Mouse (Mus musculus) left cerebral cortex, postnatal 14 days (tissue): ENCODE measurements around the gene Slc8a3. TPM values are rescaled to one million over a fixed set of nuclear protein-coding genes. Genes with fewer than 3 reads are reported as not detected.

ENCODE experiments used
- DNase-seq, 2 experiments: peaks; one replicate each; pipeline ENCODE4 v3.0.0; 2021 to 2022; ENCODE audit warnings: low spot score in 2 of 2, mixed read lengths in 1 of 2
- intact Hi-C: fragments of 180-260 bp; cut with DNase I; formaldehyde crosslinking; loops from one replicate; pipeline ENCODE4 v1.15.1; 2025
- total RNA-seq, 2 experiments: library from RNA; stranded (reverse); gene quantifications; 2 replicates each; pipeline ENCODE4 v1.2.3; 2021

The Slc8a3 gene
- total RNA-seq, 2 experiments from 2014 or later = 23.0 to 27.3 TPM

DNA sequence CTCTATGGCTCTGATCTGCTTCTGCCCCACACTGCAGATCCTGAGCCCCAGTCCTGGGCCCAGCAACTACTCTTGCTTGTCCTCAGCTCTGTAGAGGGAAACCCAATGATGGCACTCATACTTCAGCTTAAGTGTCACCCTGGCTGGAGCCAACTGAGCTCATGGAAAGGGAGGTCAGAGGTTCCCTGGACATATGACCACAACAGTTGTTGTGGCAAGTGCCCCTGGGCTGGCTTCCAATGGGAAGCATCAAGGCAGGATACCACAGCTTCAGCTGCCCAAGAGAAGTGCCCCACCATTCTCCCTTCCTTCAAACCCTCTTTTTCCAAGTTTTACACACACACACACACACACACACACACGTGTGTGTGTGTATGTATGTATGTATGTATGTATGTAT lies 88.5 kb downstream of the Slc8a3 start:
- intact Hi-C loops = no loop called here

DNA sequence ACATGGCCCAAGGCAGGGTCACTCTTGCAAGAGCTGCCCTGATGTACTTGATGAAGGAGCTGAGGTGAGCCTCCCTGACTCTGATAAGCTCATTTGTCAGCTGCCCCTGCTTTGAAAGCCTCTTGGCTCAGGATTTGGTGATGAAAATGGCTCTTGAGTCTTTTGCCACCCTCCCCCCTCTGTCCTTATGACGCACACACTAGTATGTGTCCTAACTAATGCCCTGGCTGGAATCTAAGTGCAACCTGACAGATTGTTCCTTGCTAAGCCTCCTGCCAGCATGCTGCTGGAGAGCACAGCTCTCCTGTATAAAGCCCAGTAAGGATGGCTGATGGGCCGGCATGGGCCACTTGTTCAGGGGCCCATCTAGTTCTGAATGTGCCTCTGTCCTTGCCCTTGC lies 91.3 kb downstream of the Slc8a3 start:
- intact Hi-C loops = no loop called here

More for the DNA sequence above, 88.5 kb downstream of the Slc8a3 start:
- DNase-seq = no peak

DNA sequence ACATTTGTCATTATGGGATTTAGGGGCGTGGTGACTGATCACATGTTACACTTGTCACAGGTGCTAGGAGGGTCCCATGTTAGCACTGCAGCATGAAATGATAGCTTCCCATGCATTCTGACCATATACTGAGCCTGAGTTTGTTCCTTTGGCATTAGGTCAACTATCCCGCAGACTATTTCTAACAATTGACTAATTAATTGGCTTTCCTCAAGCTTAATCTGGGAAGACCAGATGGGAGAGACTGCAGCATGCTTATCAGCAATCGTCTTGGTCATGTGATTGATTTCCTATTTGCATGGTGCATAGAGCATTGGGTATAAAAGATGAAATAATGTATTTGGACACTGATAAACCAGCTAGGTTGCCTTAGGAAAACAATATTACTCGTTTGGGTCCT lies 91.9 kb downstream of the Slc8a3 start:
- intact Hi-C loops = no loop called here
- no peak for DNase-seq

More for the DNA sequence above, 91.3 kb downstream of the Slc8a3 start:
- DNase-seq = no peak

DNA sequence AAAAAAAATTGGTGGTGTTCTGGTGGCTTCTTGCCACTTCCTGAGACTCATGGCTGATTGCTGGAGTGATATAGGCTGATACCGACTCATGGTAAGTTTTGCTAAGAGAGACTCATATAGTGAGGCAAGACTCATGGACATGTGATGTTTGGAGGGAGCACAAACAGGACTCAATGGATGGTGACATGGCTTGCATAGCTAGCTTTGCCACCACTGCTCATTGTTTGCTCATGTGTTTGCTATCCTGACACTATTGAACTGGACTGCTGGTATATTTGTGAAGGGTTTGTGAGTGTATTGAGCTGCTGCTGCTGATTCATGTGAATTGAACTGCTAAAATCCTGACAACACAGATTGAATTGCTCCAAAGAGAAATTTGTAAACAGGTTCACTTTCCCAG lies 95.8 kb downstream of the Slc8a3 start:
- no peak for DNase-seq
- intact Hi-C loops = no loop called here

DNA sequence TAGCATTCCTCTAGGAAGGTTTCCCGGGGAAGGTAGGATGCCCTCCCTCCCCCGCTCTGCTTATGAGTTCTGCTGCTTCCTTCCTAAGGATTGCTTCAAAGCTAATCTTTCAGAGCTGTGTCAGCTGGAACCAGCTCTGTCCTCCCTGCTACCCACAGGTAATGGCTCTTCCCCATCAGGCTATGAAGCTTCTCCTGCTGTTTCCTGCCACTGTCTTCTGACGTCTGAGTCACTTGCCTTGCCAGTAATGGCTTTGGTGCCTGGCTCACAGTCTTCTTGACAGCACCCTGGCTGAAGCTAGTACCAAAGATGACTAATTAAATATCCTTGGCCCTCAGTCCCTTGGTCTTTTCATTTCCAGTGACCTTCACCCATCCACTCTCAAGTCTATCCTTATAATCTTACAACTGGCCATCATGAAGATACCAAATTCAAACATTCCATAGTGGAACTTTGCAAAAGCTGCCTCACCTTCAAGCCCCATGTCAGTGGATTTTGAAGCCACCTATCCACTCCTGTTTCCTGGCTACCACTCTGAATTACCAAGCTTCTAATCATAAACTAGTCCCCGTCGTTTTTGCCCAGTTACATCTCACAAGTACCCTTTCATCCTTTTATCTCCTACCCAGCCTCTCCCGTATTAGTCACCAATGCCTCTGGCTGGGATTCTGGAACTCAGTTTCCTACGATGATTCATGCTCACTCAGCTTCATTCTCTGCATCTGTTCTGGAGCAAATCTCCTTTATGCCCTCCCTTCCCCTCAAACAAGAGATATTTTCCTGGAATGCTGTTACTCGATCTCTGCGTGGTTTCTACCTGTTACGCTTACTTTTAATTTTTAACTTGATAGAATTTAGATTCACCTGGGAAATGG lies 97.3 kb downstream of the Slc8a3 start:
- no peak for DNase-seq
- intact Hi-C loops = no loop called here

DNA sequence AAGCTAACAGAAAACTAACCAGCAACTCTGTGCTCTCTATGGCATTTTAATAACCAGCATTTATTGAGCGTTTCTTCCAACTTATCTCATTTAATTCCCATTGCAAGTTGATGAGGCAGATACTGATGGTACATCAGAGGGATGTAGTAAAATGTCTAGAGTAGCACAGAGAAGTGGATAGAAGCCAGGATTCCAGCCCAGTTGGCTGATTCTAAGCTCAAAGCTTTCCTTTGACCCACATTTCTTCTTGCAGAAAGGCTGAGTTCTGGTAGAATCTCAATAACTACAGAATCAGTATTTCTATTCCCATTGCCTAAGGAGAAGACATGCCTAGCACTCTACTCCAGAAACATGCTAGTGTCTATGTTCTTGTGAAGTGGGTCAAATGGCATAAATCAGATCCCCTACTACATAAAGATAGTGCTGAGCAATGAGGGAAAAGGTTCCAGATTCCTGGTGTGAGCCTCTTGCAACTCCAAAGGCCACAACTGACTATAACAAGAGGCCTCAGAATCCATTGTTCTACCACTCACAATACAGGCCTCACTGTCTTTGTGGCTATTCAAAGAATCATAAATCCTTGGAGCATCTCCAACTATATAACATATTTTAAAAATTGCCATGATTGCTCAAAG lies 99.1 kb downstream of the Slc8a3 start:
- no peak for DNase-seq

DNA sequence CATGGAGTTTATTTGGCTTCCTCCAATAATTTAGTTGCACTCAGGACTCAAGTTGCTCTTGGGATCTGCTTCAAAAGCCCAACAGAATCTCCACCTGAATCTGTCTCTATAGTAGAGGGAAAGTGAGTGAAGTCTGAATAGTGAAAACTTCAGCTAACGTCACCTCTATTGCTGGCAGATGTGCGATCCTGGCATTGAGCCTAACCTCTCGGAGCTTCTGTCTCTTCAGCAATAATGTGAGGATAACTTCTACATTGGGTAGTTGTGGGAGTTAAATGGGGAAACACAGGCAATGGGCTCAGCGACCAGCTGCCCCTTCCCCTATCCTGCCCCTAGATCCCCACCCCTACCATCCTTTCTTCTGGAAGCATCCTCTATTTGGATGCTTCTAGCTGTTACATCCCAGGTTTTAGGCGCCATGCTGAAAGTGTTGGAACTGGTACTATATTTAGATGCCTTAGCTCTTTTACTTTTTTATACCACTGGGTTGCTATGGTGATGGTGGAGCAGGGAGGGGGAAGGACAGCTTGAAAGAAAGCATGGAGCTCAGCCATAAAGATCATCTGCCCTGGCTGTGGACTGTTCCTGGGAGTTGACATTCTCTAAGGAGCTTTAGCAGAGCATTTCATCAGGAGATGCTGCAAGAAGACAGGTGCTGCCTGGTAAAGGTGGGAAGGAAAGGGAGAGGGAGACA lies 105.1 kb downstream of the Slc8a3 start:
- DNase-seq = peak; percentile 74 to 94
- intact Hi-C loops = loop anchor here (5.0 kb wide), 1 partner anchor 104 kb away; the partner anchor contains the start of gene Slc8a3

More for the DNA sequence above, 99.1 kb downstream of the Slc8a3 start:
- intact Hi-C loops = no loop called here

DNA sequence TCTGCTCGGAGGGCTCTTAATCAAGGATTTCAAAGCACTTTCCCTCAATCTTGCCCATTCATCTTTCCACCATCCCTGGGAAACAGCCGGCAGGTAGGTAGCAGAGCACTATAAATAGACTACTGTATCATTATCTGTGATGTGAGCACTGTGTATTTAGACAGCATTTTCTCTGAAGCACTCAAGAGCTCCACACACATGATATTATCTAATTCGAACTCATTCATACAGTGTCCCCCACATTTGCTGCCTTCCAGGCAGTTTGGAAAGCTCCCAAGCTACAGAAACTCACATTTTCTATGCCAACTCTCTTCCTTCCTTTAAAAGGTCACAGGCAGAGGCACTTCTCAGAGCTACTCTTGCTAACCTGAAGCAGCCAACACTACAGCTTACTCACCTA lies 106.4 kb downstream of the Slc8a3 start:
- intact Hi-C loops = loop anchor here (5.0 kb wide), 1 partner anchor 106 kb away; the partner anchor contains the start of gene Slc8a3
- DNase-seq = peak in 1 of 2 experiments; percentile 51

DNA sequence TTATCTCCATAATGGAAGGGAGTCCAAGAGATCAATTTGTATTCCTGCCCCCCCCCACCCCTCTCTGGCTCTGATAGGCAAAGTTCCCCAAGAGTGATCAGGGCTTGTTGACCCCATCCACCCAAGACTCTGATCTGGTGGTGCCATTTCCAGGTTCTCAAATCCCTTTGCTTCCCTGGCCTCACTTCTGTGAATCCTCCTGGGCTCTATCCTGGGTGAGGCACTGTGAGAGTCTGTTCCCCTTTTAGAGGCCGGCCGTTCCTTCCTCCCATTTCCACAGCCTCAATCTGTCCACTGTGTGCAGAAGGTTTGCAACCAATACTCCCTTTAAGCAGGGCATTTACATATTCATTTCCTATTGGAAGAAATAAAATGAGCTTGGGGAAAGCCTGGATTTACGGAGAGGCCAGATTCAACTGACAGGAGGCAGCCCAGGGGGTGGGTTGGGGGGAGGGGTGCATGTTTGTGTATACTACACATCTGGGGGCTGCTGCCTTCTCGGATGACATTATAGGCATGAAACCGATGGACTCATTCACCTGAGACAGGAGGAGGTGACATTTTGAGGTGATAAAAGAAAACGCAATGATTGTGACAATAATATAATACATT lies 106.9 kb downstream of the Slc8a3 start:
- intact Hi-C loops = loop anchor here (5.0 kb wide), 1 partner anchor 106 kb away; the partner anchor contains the start of gene Slc8a3
- DNase-seq = no peak

DNA sequence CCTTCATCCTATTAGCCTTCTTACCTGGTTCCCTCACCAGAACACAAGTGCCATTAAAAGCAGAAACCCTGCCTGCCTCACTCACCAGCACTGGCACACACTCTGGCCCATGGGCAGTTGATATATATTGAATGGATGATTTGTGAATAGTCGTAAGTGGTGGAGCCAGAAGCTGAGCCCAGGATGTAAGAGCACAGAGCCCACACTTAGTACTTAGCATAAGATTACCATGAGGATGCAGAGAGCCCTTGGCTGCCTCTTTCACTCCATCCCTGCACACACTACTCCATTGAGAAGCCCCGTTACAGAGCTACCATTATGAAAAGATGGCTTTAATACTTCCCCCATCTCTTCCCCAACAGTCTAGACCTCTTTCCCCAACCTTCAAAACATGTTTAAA lies 108.1 kb downstream of the Slc8a3 start:
- intact Hi-C loops = loop anchor here (5.0 kb wide), 1 partner anchor 107 kb away; the partner anchor contains the start of gene Slc8a3
- DNase-seq = peak in 1 of 2 experiments; percentile 20

DNA sequence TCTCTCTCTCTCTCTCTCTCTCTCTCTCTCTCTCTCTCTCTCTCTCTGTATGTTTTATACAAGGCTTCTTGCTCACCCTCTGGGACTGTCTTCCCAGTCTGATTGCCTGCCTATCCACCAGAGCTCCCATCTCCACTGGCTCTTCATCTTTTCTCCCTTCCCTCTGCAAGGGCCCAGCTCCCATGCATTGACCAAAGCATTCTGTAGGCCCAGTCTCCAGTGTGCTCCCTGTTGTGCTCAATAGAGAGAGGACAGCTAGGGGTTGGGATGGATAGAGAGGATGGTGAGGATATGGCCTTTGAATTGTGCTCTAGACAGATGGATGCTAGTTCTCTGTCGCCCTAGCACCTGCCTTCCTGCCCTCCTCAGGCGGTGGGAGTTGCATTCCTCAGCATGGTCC lies 109.7 kb downstream of the Slc8a3 start:
- intact Hi-C loops = no loop called here
- DNase-seq = no peak

DNA sequence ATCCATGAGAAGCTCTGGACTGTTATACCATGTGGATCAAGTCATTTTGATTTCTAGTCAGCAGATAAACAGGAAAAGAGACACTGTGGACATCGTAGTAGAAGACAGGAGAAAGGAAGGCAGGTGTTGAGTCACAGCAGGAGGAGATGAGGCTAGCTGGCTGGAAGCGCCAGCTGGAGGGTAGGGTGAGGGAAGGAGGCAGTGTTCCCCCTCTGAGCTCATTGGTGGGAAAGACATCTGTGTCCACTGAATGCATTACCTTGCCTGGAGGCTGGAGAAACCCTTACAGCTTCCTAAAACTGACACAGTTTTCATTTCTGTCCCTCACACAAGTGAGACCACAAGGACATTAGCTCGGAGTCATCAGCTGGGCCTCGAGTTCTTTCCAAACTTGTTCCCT lies 113.6 kb downstream of the Slc8a3 start:
- intact Hi-C loops = no loop called here
- DNase-seq = no peak

DNA sequence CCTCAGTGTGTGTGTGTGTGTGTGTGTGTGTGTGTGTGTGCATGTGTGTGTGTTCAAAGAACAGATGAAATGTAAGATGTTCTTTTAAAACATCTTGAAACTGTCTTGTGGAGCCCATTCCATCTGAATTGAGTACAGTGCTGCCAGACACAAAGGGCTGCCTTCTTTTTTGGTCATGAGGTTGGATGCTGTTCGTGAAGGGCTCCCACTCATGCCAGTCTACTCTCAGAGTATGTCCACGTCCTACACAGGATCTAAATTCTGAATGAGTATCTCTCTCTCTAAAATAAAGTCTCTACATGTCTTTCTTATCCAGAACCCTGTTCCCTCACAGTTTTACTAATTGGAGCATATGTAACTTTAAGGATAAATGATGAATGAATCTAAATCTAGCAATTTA lies 124.4 kb downstream of the Slc8a3 start:
- intact Hi-C loops = loop anchor here (5.0 kb wide), 1 partner anchor 124 kb away; the partner anchor contains the start of gene Slc8a3

DNA sequence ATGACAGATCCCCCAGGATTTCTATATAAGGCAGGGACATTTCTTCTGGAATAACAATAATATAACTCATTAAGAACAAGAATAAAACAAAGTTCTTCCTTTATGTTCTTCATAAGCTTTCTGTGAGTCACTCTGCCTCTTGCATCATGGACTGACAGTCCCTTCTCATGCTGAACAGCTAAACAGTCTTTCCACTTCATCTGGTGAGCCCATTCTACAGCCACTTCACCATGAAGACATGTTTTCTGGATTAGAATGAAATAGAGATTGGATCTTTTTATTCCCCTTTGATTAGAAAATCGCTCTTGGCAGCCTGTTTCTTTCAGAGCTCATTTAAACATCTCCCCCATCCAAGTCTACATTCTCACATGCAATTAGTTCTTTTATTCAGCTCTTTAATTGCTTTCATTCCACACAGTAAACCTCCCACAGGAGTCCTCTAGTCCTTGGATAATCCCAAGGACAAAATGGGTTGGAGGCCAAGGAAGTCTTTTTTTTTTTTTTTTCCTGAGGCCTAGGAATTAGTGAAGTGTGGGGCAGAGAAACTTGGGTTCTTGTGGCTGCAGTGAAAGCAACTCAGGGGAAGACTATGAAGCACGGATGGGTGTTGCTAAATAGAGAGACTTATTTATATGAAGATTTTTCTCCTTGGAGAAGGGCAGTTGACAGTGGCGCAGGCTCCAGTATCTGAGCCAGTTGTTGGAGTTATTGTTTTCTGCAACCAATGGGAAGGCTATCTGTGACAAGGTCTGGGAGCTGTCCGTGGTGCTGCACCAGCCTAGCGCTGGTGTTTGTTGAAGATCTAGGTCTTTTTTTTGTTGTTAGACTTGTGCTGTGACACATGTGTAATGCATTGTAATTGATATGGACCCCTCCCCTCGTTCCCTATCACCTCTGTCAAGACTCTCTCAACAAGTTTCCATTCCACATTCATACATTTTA lies 127.1 kb downstream of the Slc8a3 start:
- intact Hi-C loops = loop anchor here (5.0 kb wide), 1 partner anchor 126 kb away; the partner anchor contains the start of gene Slc8a3

More for the DNA sequence above, 124.4 kb downstream of the Slc8a3 start:
- DNase-seq = no peak

DNA sequence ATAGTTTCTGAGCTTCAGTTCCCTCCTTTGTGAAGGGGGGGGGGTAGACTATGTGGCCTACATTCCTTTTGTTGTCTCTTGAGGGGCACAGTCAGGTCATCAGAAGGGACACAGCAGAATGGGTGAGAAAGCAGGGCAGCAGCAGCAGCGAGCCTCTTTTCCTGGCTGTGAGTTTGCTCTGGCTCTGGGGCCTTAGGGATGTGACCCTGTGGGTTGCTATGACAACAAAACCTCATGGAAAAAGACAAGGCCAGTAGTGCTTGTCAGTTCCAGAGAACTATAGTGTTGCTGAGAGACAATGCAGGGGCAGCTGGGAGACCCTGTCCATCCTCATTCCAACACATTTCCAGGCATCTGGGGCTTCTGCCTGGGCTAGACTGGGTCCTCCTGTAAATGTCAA lies 129.8 kb downstream of the Slc8a3 start:
- intact Hi-C loops = no loop called here
- no peak for DNase-seq

More for the DNA sequence above, 127.1 kb downstream of the Slc8a3 start:
- no peak for DNase-seq

DNA sequence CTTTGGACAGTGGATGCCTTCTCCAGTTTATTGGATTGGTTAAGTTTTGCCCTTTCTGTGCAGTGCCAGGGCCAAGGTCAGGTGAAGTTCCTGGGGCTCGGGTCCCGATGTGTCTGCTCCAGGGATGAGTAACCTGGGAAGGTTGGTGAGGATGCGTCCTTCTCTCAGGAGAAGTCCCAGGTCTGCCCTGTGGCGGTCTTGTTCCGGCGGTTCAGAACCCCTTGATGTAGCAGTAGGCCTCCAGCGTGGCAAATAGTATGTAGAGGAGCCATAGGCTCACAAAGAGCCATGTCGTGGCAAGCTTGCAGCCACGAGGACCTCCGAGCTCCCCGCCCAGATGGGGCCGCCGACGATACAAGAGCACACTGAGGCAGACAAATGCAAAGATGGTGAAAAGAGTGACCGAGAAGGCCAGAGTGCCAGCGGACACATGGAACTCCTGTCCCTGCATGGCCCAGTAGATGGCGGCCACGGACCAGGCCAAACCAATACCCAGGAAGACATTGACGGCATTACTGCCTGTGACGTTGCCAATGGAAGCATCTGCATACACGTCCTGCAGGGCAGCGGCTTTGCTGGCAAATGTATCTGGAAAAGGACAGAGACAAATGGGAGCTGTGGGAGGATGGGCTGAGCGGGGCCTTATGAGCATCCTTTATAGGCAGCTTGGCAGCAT lies 133.6 kb downstream of the Slc8a3 start:
- intact Hi-C loops = loop anchor here (1.0 kb wide), 1 partner anchor 203 kb away; no protein-coding TSS in a partner anchor

DNA sequence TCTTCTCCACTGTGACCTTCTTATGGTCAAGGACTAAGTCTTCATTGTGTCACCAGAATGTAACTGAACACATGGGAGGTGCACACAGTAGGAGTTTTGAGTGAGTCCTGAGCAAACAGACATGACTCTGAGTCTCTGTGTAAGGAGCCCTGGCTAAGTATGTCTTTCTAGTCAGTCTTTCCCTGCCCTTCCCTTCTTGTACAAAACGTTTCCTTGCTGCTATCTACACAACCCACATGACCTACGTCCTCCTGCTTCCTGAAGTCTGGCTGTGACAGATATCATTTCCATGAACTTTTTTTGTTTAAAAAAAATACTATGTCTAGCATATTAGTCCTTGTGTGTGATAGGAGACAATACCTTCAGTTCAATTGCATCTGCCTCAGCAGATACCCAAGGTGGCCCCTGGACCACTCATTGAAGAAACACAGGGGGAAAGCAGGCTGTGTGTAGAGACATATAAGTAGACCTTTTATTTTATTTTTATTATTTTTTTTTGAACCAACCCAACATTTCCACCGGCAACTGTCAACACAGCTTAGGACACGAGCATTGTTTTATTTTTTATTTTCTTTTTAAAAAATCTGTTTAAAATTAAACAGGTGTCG lies 135.4 kb downstream of the Slc8a3 start:
- intact Hi-C loops = no loop called here
- DNase-seq = no peak

More for the DNA sequence above, 133.6 kb downstream of the Slc8a3 start:
- peak; percentile 81 to 82 for DNase-seq
